Mouse (Mus musculus): ENCODE results near the gene Serp1. TPM values are rescaled to one million over a fixed set of nuclear protein-coding genes. Genes with fewer than 3 reads are reported as not detected.
A peak's percentile ranks its signal among the peaks of the same experiment; 100 is the strongest.

Serp1 gene
- total and polyA plus RNA-seq, 2 experiments from 2014 or later: 35.7 to 45.1 TPM

- ATAC-seq (ENCODE audit: low FRiP score) (no peak), DNase-seq (ENCODE audit: low spot score) (no peak)
- H3K4me2 ChIP-seq (ENCODE audit: low read depth, low read length, poor library complexity, severe bottlenecking): no peak overlapping the region
- no peak overlapping the region for H3K4me3 ChIP-seq (ENCODE audit: low read depth, low read length)
- H3K27me3 ChIP-seq (ENCODE audit: insufficient read depth, low read length): no peaks in the 10 kb centered on the region
- no peak for TF ChIP-seq CTCF (IDR thresholded peaks at IDR 0.05)
- H3K9ac ChIP-seq (replicated peaks; ENCODE audit: low read length, poor library complexity, severe bottlenecking): no peak overlapping the region
- H3K36me3 ChIP-seq (ENCODE audit: insufficient read depth, low read length): peaks cover 7% of the 10 kb centered on the region; the same call in 1 of the 2 replicates
- H3K9me3 ChIP-seq (ENCODE audit: low read length): no peaks in the 10 kb centered on the region
- peaks cover under 1% of the 10 kb centered on the region; the same call in 1 of the 2 replicates for H3K4me1 ChIP-seq (ENCODE audit: insufficient read depth, low read length)
- no peak overlapping the region for H3K27ac ChIP-seq (ENCODE audit: low read depth, low read length)
- 87% methylated on average over 2 of the region's 2 CpGs for WGBS
These were observed 4.3 kb downstream of the Serp1 start for GRCm38 (mm10) chr3:58521361-58521760.

GRCm38 (mm10) chr3:58520286-58520685, 5.4 kb downstream of the Serp1 start:
- no peaks in the 10 kb centered on the region for H3K4me1 ChIP-seq (ENCODE audit: insufficient read depth, low read length)
- H3K4me3 ChIP-seq (ENCODE audit: low read depth, low read length): no peak overlapping the region
- 91% methylated on average over 6 of the region's 6 CpGs for WGBS
- H3K9ac ChIP-seq (replicated peaks; ENCODE audit: low read length, poor library complexity, severe bottlenecking): no peak overlapping the region
- H3K27me3 ChIP-seq (ENCODE audit: insufficient read depth, low read length): no peaks in the 10 kb centered on the region
- ATAC-seq (ENCODE audit: low FRiP score): no peak
- no peaks in the 10 kb centered on the region for H3K9me3 ChIP-seq (ENCODE audit: low read length)
- H3K36me3 ChIP-seq (ENCODE audit: insufficient read depth, low read length): peaks cover 7% of the 10 kb centered on the region; the same call in 1 of the 2 replicates
- DNase-seq (ENCODE audit: low spot score): no peak
- H3K27ac ChIP-seq (ENCODE audit: low read depth, low read length): no peak overlapping the region
- no peak overlapping the region for H3K4me2 ChIP-seq (ENCODE audit: low read depth, low read length, poor library complexity, severe bottlenecking)
- no peak for TF ChIP-seq CTCF (IDR thresholded peaks at IDR 0.05)

- no peak for ATAC-seq (ENCODE audit: low FRiP score)
- no peak overlapping the region for H3K9ac ChIP-seq (replicated peaks; ENCODE audit: low read length, poor library complexity, severe bottlenecking)
- H3K4me2 ChIP-seq (ENCODE audit: low read depth, low read length, poor library complexity, severe bottlenecking): no peak overlapping the region
- H3K4me1 ChIP-seq (ENCODE audit: insufficient read depth, low read length): no peaks in the 10 kb centered on the region
- TF ChIP-seq CTCF (IDR thresholded peaks at IDR 0.05): no peak
- 66% methylated on average over 3 of the region's 3 CpGs for WGBS
- H3K27ac ChIP-seq (ENCODE audit: low read depth, low read length): no peak overlapping the region
- no peak for DNase-seq (ENCODE audit: low spot score)
- H3K4me3 ChIP-seq (ENCODE audit: low read depth, low read length): no peak overlapping the region
- no peaks in the 10 kb centered on the region for H3K9me3 ChIP-seq (ENCODE audit: low read length)
- no peaks in the 10 kb centered on the region for H3K27me3 ChIP-seq (ENCODE audit: insufficient read depth, low read length)
- H3K36me3 ChIP-seq (ENCODE audit: insufficient read depth, low read length): peaks cover 7% of the 10 kb centered on the region; the same call in 1 of the 2 replicates
These were observed 6.2 kb downstream of the Serp1 start for GRCm38 (mm10) chr3:58519536-58519935.

GRCm38 (mm10) chr3:58518962-58519361, 6.7 kb downstream of the Serp1 start:
- Histone ChIP-seq H3K27ac (ENCODE audit: low read depth, low read length) (no peak overlapping the region), H3K4me2 (ENCODE audit: low read depth, low read length, poor library complexity, severe bottlenecking) (no peak overlapping the region), H3K9me3 (ENCODE audit: low read length) (no peaks in the 10 kb centered on the region), H3K36me3 (ENCODE audit: insufficient read depth, low read length) (peaks cover 7% of the 10 kb centered on the region; the same call in 1 of the 2 replicates), H3K27me3 (ENCODE audit: insufficient read depth, low read length) (no peaks in the 10 kb centered on the region), H3K4me1 (ENCODE audit: insufficient read depth, low read length) (no peaks in the 10 kb centered on the region), H3K9ac (replicated peaks; ENCODE audit: low read length, poor library complexity, severe bottlenecking) (no peak overlapping the region), H3K4me3 (ENCODE audit: low read depth, low read length) (no peak overlapping the region)
- DNase-seq (ENCODE audit: low spot score) (no peak), ATAC-seq (ENCODE audit: low FRiP score) (peak; percentile 23; the same call in 1 of the 2 replicates)
- WGBS: 95% methylated on average over 2 of the region's 2 CpGs
- TF ChIP-seq CTCF (IDR thresholded peaks at IDR 0.05): no peak

GRCm38 (mm10) chr3:58517800-58518199, 7.9 kb downstream of the Serp1 start:
- Histone ChIP-seq H3K9me3 (ENCODE audit: low read length) (no peaks in the 10 kb centered on the region), H3K4me2 (ENCODE audit: low read depth, low read length, poor library complexity, severe bottlenecking) (no peak overlapping the region), H3K36me3 (ENCODE audit: insufficient read depth, low read length) (peaks cover 4% of the 10 kb centered on the region; the same call in 1 of the 2 replicates), H3K27me3 (ENCODE audit: insufficient read depth, low read length) (no peaks in the 10 kb centered on the region), H3K4me3 (ENCODE audit: low read depth, low read length) (no peak overlapping the region), H3K27ac (ENCODE audit: low read depth, low read length) (no peak overlapping the region), H3K4me1 (ENCODE audit: insufficient read depth, low read length) (no peaks in the 10 kb centered on the region), H3K9ac (replicated peaks; ENCODE audit: low read length, poor library complexity, severe bottlenecking) (no peak overlapping the region)
- WGBS: 83% methylated on average over 5 of the region's 5 CpGs
- ATAC-seq (ENCODE audit: low FRiP score): no peak
- no peak for DNase-seq (ENCODE audit: low spot score)
- TF ChIP-seq CTCF (IDR thresholded peaks at IDR 0.05): no peak

- peaks cover under 1% of the 10 kb centered on the region; the same call in 1 of the 2 replicates for H3K36me3 ChIP-seq (ENCODE audit: insufficient read depth, low read length)
- TF ChIP-seq CTCF (IDR thresholded peaks at IDR 0.05): no peak
- no peak overlapping the region for H3K4me2 ChIP-seq (ENCODE audit: low read depth, low read length, poor library complexity, severe bottlenecking)
- no peaks in the 10 kb centered on the region for H3K27me3 ChIP-seq (ENCODE audit: insufficient read depth, low read length)
- no peak for ATAC-seq (ENCODE audit: low FRiP score)
- no peaks in the 10 kb centered on the region for H3K9me3 ChIP-seq (ENCODE audit: low read length)
- no peak overlapping the region for H3K4me3 ChIP-seq (ENCODE audit: low read depth, low read length)
- WGBS: 77% methylated on average over 5 of the region's 5 CpGs
- no peak overlapping the region for H3K9ac ChIP-seq (replicated peaks; ENCODE audit: low read length, poor library complexity, severe bottlenecking)
- no peaks in the 10 kb centered on the region for H3K4me1 ChIP-seq (ENCODE audit: insufficient read depth, low read length)
- no peak overlapping the region for H3K27ac ChIP-seq (ENCODE audit: low read depth, low read length)
- DNase-seq (ENCODE audit: low spot score): no peak
These were observed 8.4 kb downstream of the Serp1 start for GRCm38 (mm10) chr3:58517258-58517657.

Data from midbrain, postnatal 0 days (tissue).